Mouse (Mus musculus): ENCODE data around the gene Txndc11.

The Txndc11 gene

GRCm38 (mm10) chr16:11064742-11065141, 69.7 kb downstream of the Txndc11 start:
- no peak for DNase-seq (ENCODE audit: low spot score)

DNA sequence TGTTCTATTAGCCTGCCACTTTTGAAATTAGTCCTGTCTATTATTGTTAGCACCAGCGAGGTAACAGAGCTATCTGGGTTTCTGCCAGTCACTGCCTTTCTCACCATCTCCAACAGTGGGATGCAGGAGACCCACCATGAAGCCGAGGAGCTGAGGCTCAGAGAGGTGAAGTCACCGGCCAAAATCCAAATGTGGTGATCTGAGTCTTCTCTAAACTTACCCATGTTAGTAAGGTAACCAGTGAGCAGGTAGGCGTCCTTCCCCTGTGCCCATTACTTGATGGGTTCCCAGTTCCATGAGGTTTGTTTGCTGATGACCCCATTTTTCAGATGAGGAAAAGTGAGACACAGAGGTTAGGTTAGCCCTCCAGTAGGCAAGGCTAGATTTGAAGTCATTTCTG, 70.1 kb downstream of the Txndc11 start:
- no peak for DNase-seq (ENCODE audit: low spot score)

DNA sequence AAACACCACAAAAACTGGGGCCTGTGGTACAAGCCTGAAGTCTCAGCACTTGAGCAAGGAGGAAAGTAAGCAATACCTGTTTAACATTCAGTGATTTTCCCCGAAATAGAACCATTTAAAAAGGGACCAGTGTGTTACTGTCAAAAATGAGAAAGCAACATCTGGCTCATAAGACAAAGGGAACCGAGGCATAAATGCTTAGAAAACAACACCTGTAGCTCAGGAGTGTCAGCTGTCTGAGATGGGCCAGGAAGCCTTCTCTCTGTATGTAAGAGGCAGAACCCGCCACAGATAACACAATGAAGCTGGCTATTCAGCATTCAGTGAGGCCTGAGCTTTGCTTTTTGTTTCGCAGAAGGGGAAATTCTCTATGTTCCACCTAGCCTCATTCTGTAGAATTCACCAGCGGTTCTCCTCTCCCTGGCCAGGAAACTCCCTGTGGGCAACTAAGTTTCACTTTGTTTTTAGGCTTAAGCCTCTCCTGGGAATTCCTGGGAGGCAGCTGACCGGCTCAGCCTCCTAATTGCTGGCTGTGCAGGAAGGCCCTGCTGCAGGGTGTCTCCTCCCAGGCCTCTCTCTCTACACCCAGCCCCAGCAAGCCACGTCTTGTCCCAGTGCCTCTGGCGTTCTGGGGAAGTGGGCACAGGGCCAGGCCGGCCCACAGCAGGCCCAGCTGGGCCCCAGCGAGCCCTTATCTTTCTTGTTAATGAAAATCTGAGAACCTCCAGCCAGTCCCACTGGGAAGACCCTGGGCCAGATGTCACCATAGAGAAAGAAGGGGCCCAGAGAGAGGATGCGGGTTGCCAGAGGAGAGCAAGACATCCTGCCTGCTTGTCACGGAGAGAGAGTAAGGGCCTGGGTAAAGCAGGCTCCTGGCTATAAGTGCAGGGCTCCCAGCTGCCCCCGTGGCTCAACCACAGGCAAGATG, 71.4 kb downstream of the Txndc11 start:
- DNase-seq (ENCODE audit: low spot score): peak; percentile 91

GRCm38 (mm10) chr16:11060645-11061044, 73.8 kb downstream of the Txndc11 start, which contains the start of gene Snn:
Gene Snn, plus strand, starts transcription at chr16:11060945.
- DNase-seq (ENCODE audit: low spot score): no peak

GRCm38 (mm10) chr16:11055916-11056315, 78.5 kb downstream of the Txndc11 start:
- no peak for DNase-seq (ENCODE audit: low spot score)

DNA sequence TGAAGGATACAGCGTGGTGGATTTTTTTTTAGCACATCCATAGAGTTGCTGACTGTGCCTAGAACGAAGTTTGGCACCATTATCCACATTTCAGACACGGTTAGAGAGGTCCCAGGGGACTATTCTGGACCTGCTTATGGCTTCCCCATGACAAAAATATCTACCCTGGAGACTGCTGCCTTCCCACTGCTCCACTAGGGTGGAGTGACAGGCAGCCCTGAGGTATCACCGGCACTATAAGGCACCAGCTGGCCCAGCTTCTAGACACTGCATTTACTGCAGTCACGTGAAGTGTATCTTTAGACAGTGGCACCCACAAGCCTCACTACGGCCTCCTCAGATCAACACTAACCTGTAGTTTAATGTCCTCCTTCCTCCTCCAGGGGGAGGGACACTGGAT, 79.6 kb downstream of the Txndc11 start:
- DNase-seq (ENCODE audit: low spot score): no peak

DNA sequence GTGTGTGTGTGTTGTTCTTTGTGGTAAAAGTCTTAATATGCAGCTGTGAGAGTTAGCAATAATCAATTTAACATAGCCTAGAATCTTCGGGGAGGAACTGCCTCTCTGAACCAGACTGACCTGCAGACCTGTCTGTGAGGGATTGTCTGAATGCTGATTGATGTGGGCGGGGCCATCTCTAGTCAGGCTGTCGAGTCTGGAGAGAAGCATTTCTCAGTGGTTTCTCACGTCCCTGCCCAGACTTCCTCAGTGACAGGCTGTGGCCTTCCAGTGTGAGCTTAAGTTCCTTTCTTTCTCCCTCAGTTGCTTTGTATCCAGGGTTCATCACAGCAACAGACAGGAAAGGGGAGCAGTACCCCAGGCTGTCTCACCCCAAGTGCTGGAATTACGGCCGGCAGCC, 80.0 kb downstream of the Txndc11 start:
- no peak for DNase-seq (ENCODE audit: low spot score)

DNA sequence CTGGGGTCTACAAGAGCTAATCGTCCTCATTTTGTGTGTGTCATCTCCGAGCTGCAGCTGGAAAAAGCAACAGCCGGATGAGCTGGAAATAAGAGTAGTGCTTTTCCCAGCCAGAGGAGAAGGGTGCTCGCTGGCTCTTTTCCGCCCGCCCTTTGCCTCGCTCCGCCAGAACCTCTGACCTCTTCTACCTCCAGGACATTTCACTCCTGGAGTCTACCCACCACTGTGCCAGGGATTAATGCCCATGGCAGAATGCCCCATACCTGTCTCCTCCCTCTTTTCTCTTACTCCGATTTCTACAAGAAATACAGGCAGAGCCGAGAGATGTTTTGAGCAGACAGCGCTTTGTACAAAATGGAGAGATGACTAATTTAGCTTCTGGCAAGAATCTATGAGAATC, 83.3 kb downstream of the Txndc11 start:
- no peak for DNase-seq (ENCODE audit: low spot score)

GRCm38 (mm10) chr16:11050226-11050625, 84.2 kb downstream of the Txndc11 start:
- no peak for DNase-seq (ENCODE audit: low spot score)

DNA sequence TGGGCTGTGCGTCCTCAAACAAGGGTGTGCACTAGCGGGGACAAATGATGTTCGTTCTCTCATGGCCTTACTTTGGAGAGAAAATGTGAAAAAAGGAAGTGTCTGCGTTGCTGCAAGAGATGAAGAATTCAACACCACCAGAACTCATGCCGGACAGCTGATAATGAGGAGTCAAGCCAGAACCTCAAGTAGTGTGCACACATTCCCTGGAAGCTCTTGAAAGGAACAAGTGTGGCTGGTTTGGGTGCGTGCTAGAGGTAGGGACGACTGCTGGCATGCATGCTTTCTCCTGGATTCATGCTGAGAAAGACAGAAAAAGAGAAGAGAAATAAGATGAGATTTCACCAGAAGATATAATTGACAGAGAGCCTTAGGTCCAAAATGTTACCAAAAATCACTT, 87.3 kb downstream of the Txndc11 start:
- DNase-seq (ENCODE audit: low spot score): no peak

GRCm38 (mm10) chr16:11046437-11046836, 88.0 kb downstream of the Txndc11 start:
- no peak for DNase-seq (ENCODE audit: low spot score)

GRCm38 (mm10) chr16:11043239-11043638, 91.2 kb downstream of the Txndc11 start:
- no peak for DNase-seq (ENCODE audit: low spot score)

DNA sequence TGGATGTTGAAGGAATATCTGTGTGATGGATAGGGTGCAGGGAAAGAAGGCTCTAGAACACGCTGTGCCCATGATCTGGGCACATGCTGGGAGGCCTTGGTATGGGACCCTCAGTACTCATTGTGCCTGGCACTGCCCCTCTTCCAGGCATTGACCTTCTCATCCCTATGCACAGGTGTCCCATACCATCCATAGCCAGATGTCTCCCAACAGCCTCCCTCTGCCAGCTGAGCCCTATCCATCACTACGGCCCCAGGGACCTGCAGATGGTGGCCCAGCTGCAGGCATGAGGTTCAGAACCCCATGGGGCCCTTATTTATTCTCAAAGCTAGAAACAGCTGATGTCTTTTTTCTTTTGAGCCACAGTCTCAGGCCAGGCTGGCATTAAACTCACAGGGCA, 93.8 kb downstream of the Txndc11 start:
- DNase-seq (ENCODE audit: low spot score): no peak

GRCm38 (mm10) chr16:11035790-11036431, 98.5 kb downstream of the Txndc11 start:
- peak; percentile 62 for DNase-seq (ENCODE audit: low spot score)

DNA sequence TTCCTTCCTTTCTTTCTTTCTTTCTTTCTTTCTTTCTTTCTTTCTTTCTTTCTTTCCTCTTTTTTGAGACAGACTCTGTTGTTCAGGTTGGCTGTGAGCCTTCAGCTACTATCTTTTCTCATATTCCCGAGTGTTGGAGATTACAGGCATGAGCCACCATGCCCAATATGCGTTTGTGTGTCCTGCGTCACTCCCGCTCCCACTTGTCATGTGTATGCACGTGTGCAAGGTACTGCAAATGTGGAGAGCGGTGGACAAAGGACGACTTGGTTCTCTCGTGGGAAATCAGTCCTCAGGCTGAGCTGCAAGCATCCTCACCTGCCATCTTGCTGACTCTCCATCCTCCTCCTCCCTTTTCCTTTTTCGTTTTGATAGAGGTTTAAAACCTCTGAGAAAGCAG, 99.2 kb downstream of the Txndc11 start:
- DNase-seq (ENCODE audit: low spot score): no peak

GRCm38 (mm10) chr16:11034193-11034803, 100.2 kb downstream of the Txndc11 start:
- peak; percentile 95 for DNase-seq (ENCODE audit: low spot score)

GRCm38 (mm10) chr16:11031320-11031719, 103.1 kb downstream of the Txndc11 start:
- DNase-seq (ENCODE audit: low spot score): no peak

- no peak for DNase-seq (ENCODE audit: low spot score)
Measured at GRCm38 (mm10) chr16:11030844-11031243, 103.6 kb downstream of the Txndc11 start.

GRCm38 (mm10) chr16:11028206-11028605, 106.2 kb downstream of the Txndc11 start:
- no peak for DNase-seq (ENCODE audit: low spot score)
